Mouse (Mus musculus): ENCODE results near the gene Ppp1r10. TPM values are rescaled to one million over a fixed set of nuclear protein-coding genes. Genes with fewer than 3 reads are reported as not detected.

The Ppp1r10 gene
- polyA plus RNA-seq (2017; shearing (Covaris generic)) = 62.7 TPM

DNA sequence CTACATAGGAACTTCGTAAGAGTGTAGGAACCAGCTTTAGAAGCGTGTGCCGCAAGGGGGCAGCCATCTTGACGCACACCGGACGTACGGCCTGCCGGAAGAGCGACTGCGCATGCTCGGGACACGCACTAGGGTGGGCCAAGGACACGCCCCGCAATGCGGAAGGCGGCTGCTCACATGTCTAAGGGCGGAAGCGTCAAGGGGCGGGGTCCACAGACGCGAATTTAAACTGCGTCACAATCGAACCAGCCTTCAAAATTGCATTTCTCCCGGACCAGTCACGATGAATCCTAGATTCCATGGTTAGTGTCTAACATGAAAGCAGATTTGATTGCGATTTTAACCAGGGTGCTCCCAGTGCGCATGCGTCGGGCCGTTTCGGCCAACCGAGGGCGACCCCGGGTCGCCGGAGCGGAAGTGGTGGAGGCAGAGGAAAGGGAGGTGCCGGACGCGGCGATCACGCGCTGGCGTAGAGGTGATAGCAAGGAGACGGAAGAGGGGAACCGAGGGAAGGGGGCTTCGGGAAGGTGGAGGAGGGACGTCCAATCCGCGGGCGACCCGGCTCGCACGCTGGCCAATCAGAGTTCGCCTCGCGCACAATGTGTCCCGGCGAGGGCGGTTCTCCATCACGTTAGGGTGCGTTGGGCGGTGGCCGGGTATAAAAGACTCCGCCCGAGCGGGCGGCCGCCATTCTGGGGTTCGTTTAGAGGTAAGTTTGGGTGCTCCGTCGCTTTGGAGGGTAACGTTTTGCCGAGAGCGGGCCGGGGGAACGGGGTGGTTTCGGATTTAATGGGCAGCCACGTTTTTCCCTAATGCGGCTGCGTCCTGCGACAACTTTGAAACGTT is at the start of gene Ppp1r10, which contains the start of gene Mrps18b:
Ppp1r10 (plus strand) TSS at position 138 of the 846 bp plus-strand sequence.
Mrps18b (minus strand) TSS at position 93 of the 846 bp plus-strand sequence.

GRCm38 (mm10) chr17:35879245-35880057 is 36.8 kb upstream of the Ppp1r10 start, which contains the start of gene Dhx16:
Dhx16 (plus strand) TSS chr17:35879819.

GRCm38 (mm10) chr17:35896781-35897643 is 19.2 kb upstream of the Ppp1r10 start, which contains the start of gene 2310061I04Rik:
2310061I04Rik (minus strand) TSS chr17:35897431.

DNA sequence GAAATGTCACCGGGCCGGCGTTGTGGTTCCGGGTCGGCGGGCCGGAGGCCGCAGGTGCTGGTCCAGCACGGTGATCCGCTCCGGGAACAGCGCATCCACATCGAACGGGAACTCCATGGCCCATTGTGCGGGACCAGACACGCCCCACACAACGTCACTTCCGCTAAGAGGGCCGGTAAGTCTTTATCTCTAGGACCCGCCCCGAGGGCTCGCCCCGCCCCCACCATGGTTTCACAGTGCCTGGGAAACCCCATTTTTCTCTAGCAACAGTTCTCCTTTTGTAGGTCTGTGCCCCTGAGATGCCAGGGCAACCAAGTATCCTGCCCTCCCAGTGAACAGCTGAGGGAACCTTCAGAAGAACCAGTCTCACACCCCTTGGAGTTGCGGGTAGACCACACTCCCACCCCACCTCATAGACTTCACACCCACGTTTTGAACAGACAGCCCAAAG is 6.3 kb upstream of the Ppp1r10 start, which contains the start of gene Atat1:
Atat1 (minus strand) TSS at position 157 of the 451 bp plus-strand sequence.

DNA sequence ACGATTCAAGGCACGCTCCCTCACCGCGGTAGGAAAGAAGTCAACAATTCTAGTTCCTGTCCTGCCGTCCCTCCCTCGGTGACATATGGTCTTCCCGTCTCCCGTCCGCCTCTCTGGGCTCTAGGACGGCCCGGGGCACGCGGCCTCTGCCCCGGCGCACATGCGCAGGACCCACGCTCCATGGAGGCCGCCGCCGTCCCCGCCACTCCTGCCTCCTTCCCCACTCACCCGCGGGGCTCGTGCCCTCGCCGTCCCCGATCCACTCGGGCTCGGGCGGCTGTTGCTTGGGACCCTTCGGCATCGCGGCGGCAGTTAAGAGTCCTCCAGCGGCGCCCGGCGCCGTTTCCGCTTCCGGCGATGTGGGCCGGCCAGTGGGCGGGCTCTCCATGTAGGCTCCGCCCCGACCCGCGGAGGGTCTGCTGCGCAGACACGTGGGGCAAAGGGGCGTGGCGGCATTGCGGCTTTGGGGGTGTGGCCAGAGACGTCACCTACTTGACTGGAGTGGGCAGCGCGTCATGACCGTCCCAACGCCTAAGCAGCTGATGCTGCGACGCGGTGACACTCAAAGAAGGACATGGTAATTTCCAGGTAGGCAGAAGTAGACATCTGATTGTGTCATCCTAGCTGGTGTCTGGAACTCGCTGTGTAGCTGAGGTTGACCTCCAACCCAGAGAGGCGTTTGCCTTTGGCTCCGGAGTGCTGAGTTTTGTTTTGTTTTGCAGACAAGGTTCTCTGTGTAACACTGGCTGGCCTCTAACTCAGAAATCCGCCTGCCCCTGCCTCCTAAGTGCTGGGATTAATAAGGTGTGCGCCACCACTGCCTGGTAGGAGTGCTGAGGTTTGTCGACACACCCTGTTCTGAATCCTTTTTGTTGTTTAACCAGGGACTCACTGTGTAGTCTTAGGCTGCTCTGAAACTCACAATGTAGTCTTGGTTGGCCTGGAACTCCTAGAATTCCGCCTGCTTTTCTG is 53.5 kb downstream of the Ppp1r10 start, which contains the start of gene Abcf1:
Abcf1 (minus strand) TSS at position 344 of the 972 bp plus-strand sequence.

DNA sequence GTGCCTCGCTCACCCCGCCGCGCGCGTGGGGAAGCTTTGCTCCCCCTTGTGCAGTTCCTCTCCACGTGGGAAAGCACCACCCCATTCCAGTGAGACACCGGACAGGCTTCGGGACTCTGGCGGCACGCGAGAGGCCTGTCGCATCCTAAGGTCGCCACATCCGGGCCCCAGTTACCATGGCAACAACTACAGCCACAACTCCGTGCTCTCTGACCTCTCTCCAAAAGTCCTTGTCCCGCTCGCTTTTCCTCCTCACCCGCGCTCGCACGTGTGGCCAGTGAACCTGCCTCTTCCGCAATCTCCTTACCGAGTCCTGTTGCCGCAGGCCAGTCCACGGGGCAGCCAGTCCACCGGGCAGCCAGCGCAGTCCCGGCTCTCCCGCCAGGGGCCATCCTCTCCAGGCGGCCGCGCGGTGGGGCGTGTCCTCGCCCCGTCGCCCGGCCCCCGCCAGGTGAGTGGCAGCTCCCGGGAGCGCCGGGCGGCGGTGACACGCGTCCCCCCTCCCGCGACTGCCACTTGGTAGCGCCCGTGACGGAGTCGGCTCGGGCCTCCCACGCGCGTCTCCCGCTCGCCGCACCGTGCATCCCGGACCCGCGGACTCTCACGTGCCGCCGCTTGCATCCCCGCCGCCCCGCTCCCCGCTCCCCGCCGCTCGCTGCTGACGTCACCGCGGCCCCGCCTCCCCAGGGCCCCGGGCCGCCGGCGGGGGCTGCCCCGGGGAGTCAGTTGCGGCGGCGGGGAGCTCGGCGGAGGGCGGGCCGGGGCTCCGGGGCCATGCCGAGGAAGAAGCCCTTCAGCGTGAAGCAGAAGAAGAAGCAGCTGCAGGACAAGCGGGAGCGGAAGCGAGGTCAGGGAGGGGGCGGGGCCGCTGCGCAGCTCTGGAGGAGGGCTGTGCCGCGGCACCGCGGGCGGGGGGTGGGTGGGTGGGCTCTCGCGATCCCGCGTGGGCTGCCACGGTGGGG is 63.4 kb downstream of the Ppp1r10 start, which contains the start of the genes Gnl1 and Prr3:
Gnl1 (plus strand) TSS at position 451 of the 962 bp plus-strand sequence.
Prr3 (minus strand) TSS at position 836 of the 962 bp plus-strand sequence.

Other genes starting within 250 kb of the Ppp1r10 start
- 42.1 TPM for gene Vars2, start 248.8 kb upstream of the Ppp1r10 start, polyA plus RNA-seq (2017; shearing (Covaris generic))
- gene Gtf2h4, start 242.7 kb upstream of the Ppp1r10 start, polyA plus RNA-seq (2017; shearing (Covaris generic)) = 28.8 TPM
- gene Ddr1, start 211.8 kb upstream of the Ppp1r10 start, polyA plus RNA-seq (2017; shearing (Covaris generic)) = 5.8 TPM
- 1.9 TPM for gene Ier3, start 94.8 kb upstream of the Ppp1r10 start, polyA plus RNA-seq (2017; shearing (Covaris generic))
- gene Flot1, start 93.2 kb upstream of the Ppp1r10 start, polyA plus RNA-seq (2017; shearing (Covaris generic)) = 46.0 TPM
- 130 TPM for gene Tubb5, start 78.1 kb upstream of the Ppp1r10 start, polyA plus RNA-seq (2017; shearing (Covaris generic))
- gene Mdc1, start 74.9 kb upstream of the Ppp1r10 start, polyA plus RNA-seq (2017; shearing (Covaris generic)) = 21.6 TPM
- 32.8 TPM for gene Nrm, start 55.1 kb upstream of the Ppp1r10 start, polyA plus RNA-seq (2017; shearing (Covaris generic))
- 685 TPM for gene Ppp1r18, start 50.8 kb upstream of the Ppp1r10 start, polyA plus RNA-seq (2017; shearing (Covaris generic))
- 23.4 TPM for gene Dhx16, start 36.6 kb upstream of the Ppp1r10 start, polyA plus RNA-seq (2017; shearing (Covaris generic))
- gene 2310061I04Rik, start 19.0 kb upstream of the Ppp1r10 start, polyA plus RNA-seq (2017; shearing (Covaris generic)) = 25.8 TPM
- 26.7 TPM for gene Atat1, start 6.4 kb upstream of the Ppp1r10 start, polyA plus RNA-seq (2017; shearing (Covaris generic))
- gene Mrps18b, start within 50 bp of the Ppp1r10 start, polyA plus RNA-seq (2017; shearing (Covaris generic)) = 99.2 TPM
- 163 TPM for gene Abcf1, start 53.3 kb downstream of the Ppp1r10 start, polyA plus RNA-seq (2017; shearing (Covaris generic))
- 13.7 TPM for gene Gnl1, start 63.4 kb downstream of the Ppp1r10 start, polyA plus RNA-seq (2017; shearing (Covaris generic))
- gene Prr3, start 63.8 kb downstream of the Ppp1r10 start, polyA plus RNA-seq (2017; shearing (Covaris generic)) = 23.8 TPM
- gene H2-T24, start 104.1 kb downstream of the Ppp1r10 start, polyA plus RNA-seq (2017; shearing (Covaris generic)) = 28.1 TPM
- gene H2-T23, start 116.4 kb downstream of the Ppp1r10 start, polyA plus RNA-seq (2017; shearing (Covaris generic)) = 779 TPM
- gene H2-T22, start 126.3 kb downstream of the Ppp1r10 start, polyA plus RNA-seq (2017; shearing (Covaris generic)) = 262 TPM
- gene Gm6034, start 126.5 kb downstream of the Ppp1r10 start, polyA plus RNA-seq (2017; shearing (Covaris generic)) = 0.65 TPM
- not detected for gene Gm11127, start 141.9 kb downstream of the Ppp1r10 start, polyA plus RNA-seq (2017; shearing (Covaris generic))
- 1.4 TPM for gene Gm19684, start 205.2 kb downstream of the Ppp1r10 start, polyA plus RNA-seq (2017; shearing (Covaris generic))
- gene Gm7030, start 213.0 kb downstream of the Ppp1r10 start, polyA plus RNA-seq (2017; shearing (Covaris generic)) = 0.33 TPM